In genomic region chr15:28227316-28227715, GRCm38 (mm10) we compare ENCODE assay signal across 28 mouse cellular contexts. TPM values are rescaled to one million over a fixed set of nuclear protein-coding genes. Genes with fewer than 3 reads are reported as not detected.
"Had no signal": no experiment of that assay in that cellular context is flagged by ENCODE, and none has a peak within 500 bp of the region (broad histone marks: within the 10 kb centered on the region; RNA-seq: fewer than 3 reads in every experiment).

No protein-coding gene starts in this region.

- H3K27me3 ChIP-seq: heart, embryonic 12.5 days; hindbrain, embryonic 13.5 days; hindbrain, embryonic 15.5 days; kidney, embryonic 15.5 days; limb, embryonic 13.5 days; limb, embryonic 15.5 days; liver, embryonic 12.5 days had no signal

- H3K4me3 ChIP-seq: gastrocnemius, adult 2 months; heart, embryonic 10.5 days; heart, embryonic 12.5 days; hindbrain, embryonic 13.5 days; hindbrain, embryonic 15.5 days; kidney, embryonic 15.5 days; limb, embryonic 13.5 days; limb, embryonic 15.5 days; liver, embryonic 12.5 days had no signal

- H3K36me3 ChIP-seq: heart, embryonic 10.5 days; heart, embryonic 12.5 days; hindbrain, embryonic 13.5 days; hindbrain, embryonic 15.5 days; kidney, embryonic 15.5 days; limb, embryonic 13.5 days; limb, embryonic 15.5 days; liver, embryonic 12.5 days had no signal

- H3K27ac ChIP-seq: gastrocnemius, adult 2 months; heart, embryonic 10.5 days; hindbrain, embryonic 13.5 days; hindbrain, embryonic 15.5 days; hindbrain, postnatal 0 days; kidney, embryonic 15.5 days; kidney, postnatal 0 days; limb, embryonic 13.5 days; limb, embryonic 15.5 days; liver, embryonic 12.5 days; liver, embryonic 14.5 days had no signal

- H3K9me3 ChIP-seq: heart, embryonic 10.5 days; heart, embryonic 12.5 days; hindbrain, embryonic 13.5 days; hindbrain, embryonic 15.5 days; kidney, embryonic 15.5 days; limb, embryonic 13.5 days; limb, embryonic 15.5 days; liver, embryonic 12.5 days had no signal

- DNase-seq: gastrocnemius, adult 2 months; gastrocnemius, postnatal 10 days; gastrocnemius, postnatal 25 days; heart, adult 18-20 months; heart, postnatal 10 days; heart, postnatal 36 days; kidney, adult 11 months; kidney, adult 2 months; kidney, adult 9 months; kidney, postnatal 14 days; kidney, postnatal 36 days; layer of hippocampus, adult 9-11 months; layer of hippocampus, postnatal 36 days; left cerebral cortex, postnatal 4 days had no signal

- H3K4me1 ChIP-seq: hindbrain, embryonic 13.5 days; hindbrain, embryonic 15.5 days; kidney, embryonic 15.5 days; limb, embryonic 13.5 days; limb, embryonic 15.5 days; liver, embryonic 12.5 days had no signal

- H3K4me2 ChIP-seq: heart, embryonic 12.5 days; hindbrain, embryonic 13.5 days; hindbrain, embryonic 15.5 days; kidney, embryonic 15.5 days; limb, embryonic 13.5 days; limb, embryonic 15.5 days; liver, embryonic 12.5 days had no signal

- ATAC-seq: hindbrain, postnatal 0 days; intestine, embryonic 16.5 days; liver, embryonic 12.5 days had no signal

- H3K9ac ChIP-seq: heart, embryonic 12.5 days; hindbrain, embryonic 13.5 days; hindbrain, embryonic 15.5 days; kidney, embryonic 15.5 days; limb, embryonic 13.5 days; limb, embryonic 15.5 days; liver, embryonic 12.5 days; liver, embryonic 14.5 days had no signal

RNA-seq across cellular contexts. Expression of gene Dnah5, which starts 23.8 kb away (rescaled TPM):
- polyA plus RNA-seq: heart, embryonic 12.5 days; heart, embryonic 14.5 days; limb, embryonic 11.5 days had no signal
